Mouse (Mus musculus) left cerebral cortex, postnatal 4 days (tissue): ENCODE measurements around the gene Dars2. TPM values are rescaled to one million over a fixed set of nuclear protein-coding genes. Genes with fewer than 3 reads are reported as not detected.
"Not testable (repeated sequence)": the region's sequence is repeated elsewhere in the genome, so short reads cannot be mapped to it uniquely, and the experiment has no call there.

Source experiments
- DNase-seq: peaks from one replicate; pipeline ENCODE4 v3.0.0-alpha.2; 2022
- intact Hi-C: fragments of 180-260 bp; cut with DNase I; formaldehyde crosslinking; loops from one replicate; pipeline ENCODE4 v1.15.1; 2025
- total RNA-seq, 2 experiments: library from RNA; stranded (reverse); gene quantifications; 2 replicates each; pipeline ENCODE4 v1.2.3; 2021

Dars2 gene
- total RNA-seq, 2 experiments from 2014 or later: 22.4 to 25.7 TPM

DNA sequence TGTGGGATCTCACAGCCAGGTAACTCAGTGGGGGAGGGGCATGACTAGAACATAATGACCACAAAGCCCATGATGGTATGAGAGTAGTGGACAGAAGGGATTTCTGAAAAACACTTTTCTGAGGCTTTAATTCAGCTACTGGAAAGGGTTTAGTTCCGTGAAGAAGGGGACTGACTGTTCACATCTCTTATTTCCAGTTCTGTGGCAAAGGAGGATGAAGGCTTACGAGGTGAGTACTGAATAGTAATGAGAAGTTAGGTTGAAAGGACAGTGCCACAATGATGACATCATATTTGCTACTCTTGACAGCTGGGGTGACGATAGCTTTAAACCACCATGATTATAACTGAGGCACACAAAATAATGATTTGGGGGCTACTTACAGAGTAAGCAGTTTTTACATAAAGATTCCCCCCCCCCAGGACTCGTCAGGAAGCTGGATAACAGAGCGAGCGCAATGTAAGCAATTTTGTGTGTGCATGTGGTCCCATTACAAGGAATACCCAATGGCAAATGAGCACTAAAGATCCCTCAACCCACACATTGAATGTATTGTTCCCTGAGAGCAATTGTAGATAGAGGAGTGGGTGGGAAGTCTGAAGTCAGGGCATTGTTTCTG, 34.6 kb downstream of the Dars2 start:
- DNase-seq: peak; percentile 15
- intact Hi-C loops: no loop called here

DNA sequence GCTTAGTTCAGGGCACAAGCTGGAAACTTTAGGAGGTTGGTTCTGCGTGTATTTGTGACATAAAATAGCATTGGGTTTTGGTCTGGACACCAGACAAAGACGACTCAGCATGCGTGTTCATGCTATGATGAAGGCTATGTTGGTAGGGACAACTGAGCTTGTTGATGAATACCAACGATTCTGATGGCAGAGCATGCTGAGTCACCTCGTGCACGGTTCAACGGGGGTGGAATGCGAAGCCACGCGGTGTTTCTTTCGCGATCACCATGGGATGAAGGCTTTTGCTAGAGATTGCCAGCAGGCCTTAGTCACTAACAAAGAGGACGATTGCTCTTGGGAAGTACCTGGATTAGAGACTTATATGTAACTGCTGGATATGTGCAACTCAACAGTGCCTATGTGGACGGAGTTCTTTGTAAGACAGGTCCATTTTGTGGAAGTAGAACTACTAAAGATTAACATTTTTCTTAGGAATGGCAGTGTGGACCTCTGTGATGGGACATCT, 35.1 kb downstream of the Dars2 start:
- intact Hi-C loops: no loop called here
- DNase-seq: no peak

DNA sequence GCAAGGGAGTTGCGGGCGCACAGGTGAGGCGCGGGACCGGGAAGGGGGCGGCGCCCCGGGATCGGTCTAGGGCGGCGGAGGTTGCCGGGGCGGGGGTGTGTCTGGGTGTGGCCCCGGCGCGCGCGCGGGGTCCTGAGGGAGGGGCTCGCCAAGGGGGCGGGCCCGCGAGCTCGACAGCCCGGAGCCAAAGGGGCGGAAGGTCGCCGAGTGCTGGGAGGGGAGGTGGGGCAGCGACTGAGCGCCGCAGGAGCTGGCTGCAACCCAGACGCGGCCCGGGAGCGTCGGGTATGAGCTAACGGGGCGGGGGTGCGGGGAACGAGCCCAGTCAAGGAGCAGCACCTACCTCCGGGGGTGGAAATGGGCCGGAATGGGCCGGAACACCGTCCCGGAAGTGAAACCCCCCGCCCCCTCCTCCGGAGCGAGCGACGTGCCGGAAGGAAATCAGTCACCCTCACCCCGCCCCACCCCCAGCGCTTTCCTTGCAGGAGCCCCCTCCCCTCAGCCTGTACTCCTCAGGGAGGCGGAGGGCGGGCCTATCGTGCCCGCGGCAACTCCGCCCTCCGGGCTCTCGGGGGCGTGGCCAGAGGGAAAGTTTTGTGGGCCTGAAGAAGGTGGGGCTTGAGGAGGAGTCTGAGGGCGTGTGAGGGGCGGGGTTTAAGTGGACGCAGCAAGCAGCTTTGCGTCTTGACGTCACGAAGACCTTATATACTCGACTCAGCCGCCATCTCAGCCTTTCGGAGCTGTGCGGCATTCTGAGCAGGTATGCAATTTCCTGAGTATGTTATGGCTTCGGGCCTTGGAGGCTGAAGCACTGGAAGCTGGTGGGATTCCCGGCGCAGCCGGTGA, 35.8 kb downstream of the Dars2 start, which contains the start of gene Zbtb37:
Gene Zbtb37, minus strand, starts transcription at position 415 of the 846 bp plus-strand sequence.
- intact Hi-C loops: no loop called here

DNA sequence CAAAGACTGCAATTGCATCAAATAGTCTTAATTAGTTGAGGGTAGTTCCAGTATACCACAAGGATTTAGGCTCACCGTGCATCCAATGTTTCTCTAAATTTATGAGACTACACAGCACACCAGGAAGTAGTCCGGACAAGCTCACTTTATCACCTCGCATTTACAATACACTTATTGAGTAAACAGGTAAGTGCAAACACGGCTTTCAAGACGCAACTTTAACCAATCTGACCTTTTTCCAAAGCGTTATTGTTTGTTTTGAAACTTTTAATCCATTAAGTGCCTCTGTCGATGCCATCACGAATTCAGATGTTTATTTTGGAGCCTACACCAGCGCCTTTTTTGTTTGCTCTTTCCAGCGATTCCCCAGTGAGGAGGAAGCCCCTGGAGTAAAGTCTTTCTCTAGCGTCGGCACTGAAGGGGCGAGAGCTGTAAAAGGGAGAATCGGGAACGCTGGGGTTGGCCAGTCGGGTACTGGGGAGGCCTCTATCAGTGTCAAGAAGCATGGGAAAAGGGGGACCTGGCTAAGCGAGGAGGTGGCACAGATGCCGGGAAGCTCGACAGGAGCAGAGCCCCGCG, 36.5 kb downstream of the Dars2 start:
- DNase-seq: no peak
- intact Hi-C loops: no loop called here

More for the DNA sequence above, 35.8 kb downstream of the Dars2 start, which contains the start of gene Zbtb37:
- DNase-seq: peak; percentile 100

DNA sequence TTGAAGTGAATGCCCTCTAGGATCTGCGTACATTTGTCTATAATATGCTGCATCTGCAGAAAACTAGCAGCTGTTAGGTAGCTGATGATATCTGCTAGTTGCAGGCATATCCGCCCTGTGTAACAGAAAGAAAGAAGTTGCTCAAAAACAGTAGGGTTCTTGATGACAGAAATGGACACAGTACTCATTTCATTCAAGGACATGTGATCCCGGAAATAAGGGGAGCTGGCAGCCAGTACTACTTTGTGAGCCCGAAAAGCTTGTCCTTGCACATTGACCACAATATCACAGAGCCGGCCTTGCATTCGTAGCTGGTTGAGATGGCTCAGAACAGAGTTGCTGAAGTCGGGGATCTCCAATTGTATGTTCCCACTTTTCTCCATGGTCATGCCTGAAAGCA, 38.1 kb downstream of the Dars2 start:
- no peak for DNase-seq
- intact Hi-C loops: no loop called here

DNA sequence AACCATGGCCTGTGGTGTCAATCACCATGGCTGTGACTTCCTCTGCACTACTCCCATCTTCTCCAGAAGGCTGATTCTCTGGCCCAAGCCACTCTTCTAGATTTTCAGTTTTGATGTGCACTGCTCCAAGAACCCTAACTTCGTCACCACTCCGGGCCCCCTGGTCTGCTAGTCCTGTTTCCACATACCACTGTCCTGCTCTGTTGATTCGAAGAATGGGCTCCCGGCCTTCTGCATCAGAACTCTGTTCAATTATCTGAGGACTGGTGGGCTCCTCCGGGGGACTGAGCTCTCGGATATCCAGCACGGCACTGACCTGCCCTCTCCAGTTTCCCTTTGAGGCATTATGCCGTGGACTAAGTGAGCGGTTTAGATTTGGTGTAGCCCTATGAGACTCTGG, 38.6 kb downstream of the Dars2 start:
- intact Hi-C loops: no loop called here
- DNase-seq: no peak

GRCm38 (mm10) chr1:161030058-161030457, 40.4 kb downstream of the Dars2 start:
- intact Hi-C loops: no loop called here

GRCm38 (mm10) chr1:161028427-161028826, 42.0 kb downstream of the Dars2 start:
- not testable (repeated sequence) for DNase-seq
- intact Hi-C loops: loop anchor here (10.0 kb wide), 1 partner anchor 64 kb away; no protein-coding TSS in a partner anchor

More at GRCm38 (mm10) chr1:161030058-161030457, 40.4 kb downstream of the Dars2 start:
- DNase-seq: no peak

- intact Hi-C loops: loop anchor here (10.0 kb wide), 1 partner anchor 62 kb away; no protein-coding TSS in a partner anchor
- DNase-seq: no peak
These were observed 43.3 kb downstream of the Dars2 start for GRCm38 (mm10) chr1:161027196-161027595.

DNA sequence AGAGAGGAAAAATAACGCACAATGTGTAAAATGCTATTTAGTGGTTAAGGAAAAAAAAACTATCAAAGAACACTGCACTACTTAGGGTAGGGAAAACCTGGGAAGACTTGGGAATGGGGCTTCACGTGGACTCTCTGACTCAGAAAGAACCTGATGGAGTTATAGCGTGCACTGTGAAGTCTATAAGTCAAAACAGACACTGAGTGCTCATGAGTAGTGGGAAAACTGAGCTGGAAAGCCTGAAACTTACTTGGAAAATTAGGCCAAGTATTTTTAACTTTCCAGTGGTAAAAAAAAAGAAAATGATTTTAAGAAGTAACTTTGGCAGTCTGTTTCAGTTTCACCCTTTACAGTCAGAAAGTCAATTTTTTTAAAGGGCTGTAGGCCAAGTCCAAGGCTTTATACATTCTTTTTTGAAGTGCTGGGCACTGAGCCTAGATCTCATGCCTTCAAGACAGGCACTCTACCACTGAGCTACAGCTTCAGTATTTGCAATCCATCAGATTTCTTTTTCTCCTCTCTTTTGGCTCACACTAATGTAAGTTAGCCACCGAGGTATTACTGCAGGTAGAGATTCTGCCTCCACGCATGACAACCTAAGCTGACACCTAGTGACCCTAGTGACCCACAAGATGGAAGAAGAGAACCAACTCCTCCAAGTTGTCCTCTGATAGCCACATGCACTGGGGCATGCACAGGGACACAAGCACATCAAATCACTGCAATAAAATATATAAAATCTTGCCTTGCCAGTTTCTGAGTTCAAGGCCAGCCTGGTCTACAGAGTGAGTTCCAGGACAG, 44.8 kb downstream of the Dars2 start:
- DNase-seq: no peak
- intact Hi-C loops: loop anchor here (10.0 kb wide), 1 partner anchor 61 kb away; no protein-coding TSS in a partner anchor

DNA sequence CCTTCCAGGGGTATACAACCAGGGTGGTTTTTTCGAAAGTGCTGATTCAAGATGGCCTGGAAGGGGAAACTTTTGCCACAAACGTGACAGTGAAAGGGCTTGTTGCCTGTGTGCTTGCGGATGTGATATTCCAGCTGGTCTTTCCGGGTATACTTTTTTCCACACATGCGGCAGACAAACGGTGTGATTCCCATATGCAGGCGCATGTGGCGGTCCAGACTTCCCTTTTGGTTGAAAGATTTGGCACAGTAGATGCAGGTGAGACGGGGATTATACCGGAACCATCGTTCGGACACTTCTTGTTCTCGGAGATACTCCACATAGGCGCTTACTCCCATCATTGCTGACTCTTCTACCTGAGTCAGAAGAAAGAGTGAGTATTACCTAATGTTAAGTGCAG, 50.4 kb downstream of the Dars2 start:
- intact Hi-C loops: loop anchor here (10.0 kb wide), 1 partner anchor 55 kb away; no protein-coding TSS in a partner anchor
- DNase-seq: no peak

GRCm38 (mm10) chr1:161016378-161016777, 54.1 kb downstream of the Dars2 start:
- intact Hi-C loops: no loop called here

GRCm38 (mm10) chr1:161010436-161010835, 60.0 kb downstream of the Dars2 start:
- intact Hi-C loops: no loop called here
- DNase-seq: no peak

More at GRCm38 (mm10) chr1:161016378-161016777, 54.1 kb downstream of the Dars2 start:
- no peak for DNase-seq

DNA sequence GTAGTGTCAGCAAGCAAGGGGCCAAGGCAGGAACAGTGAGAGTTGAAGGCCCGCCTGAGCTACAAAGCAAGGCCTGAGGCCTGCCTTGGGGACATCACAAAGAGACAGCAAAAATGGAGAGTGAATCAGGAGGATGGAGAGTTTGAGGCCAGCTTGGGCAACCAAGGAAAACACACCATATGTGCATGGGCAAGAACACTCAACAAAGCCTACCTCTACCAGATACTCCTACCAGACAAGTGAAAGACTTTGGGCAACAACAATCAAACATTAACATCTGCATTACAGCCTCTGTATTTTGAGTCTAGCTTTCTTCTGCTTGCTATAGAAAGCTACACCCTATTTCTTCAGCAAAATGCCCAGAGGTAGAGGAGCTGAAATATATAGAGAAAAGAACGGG, 62.4 kb downstream of the Dars2 start:
- intact Hi-C loops: no loop called here
- no peak for DNase-seq

GRCm38 (mm10) chr1:161006471-161006870, 64.0 kb downstream of the Dars2 start:
- intact Hi-C loops: no loop called here
- no peak for DNase-seq

- intact Hi-C loops: no loop called here
- no peak for DNase-seq
These were observed 64.9 kb downstream of the Dars2 start for GRCm38 (mm10) chr1:161005526-161005925.

DNA sequence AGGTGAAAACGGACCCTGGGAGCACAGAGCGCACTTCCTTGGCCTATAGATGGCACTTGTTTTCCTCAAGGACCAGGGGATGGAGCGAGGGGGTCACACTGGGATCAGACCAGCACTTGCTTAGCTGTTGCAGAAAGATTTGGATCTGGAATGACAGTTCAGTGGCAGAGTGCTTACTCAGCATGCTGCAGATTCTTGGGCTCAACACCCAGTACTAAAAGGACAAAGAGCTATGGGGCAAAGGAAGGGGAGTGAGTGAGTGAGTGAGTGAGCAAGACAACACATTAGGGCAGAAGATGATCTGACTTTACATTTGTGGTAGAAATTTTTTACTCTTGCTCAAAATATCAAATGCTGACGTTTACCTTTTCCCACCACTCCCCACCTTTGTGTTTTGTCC, 65.5 kb downstream of the Dars2 start:
- intact Hi-C loops: no loop called here
- DNase-seq: no peak

- intact Hi-C loops: no loop called here
- DNase-seq: no peak
These were observed 76.6 kb downstream of the Dars2 start for GRCm38 (mm10) chr1:160993851-160994250.
